Mouse (Mus musculus): ENCODE results near the gene Spock2.
"Not testable (repeated sequence)": the region's sequence is repeated elsewhere in the genome, so short reads cannot be mapped to it uniquely, and the experiment has no call there.

The Spock2 gene

GRCm38 (mm10) chr10:60148087-60148486, 42.1 kb downstream of the Spock2 start:
- DNase-seq = peak; percentile 87

- no peak for DNase-seq
Observed at GRCm38 (mm10) chr10:60151107-60151663, 45.2 kb downstream of the Spock2 start.

GRCm38 (mm10) chr10:60156016-60156415, 50.0 kb downstream of the Spock2 start:
- DNase-seq = no peak

GRCm38 (mm10) chr10:60158144-60158543, 52.1 kb downstream of the Spock2 start:
- no peak for DNase-seq

- DNase-seq = not testable (repeated sequence)
Observed at GRCm38 (mm10) chr10:60161397-60161796, 55.4 kb downstream of the Spock2 start.

- not testable (repeated sequence) for DNase-seq
Observed at GRCm38 (mm10) chr10:60162184-60162972, 56.4 kb downstream of the Spock2 start.

GRCm38 (mm10) chr10:60162973-60163255, 56.9 kb downstream of the Spock2 start:
- no peak for DNase-seq

GRCm38 (mm10) chr10:60164869-60165268, 58.9 kb downstream of the Spock2 start:
- no peak for DNase-seq

GRCm38 (mm10) chr10:60166068-60166467, 60.0 kb downstream of the Spock2 start:
- DNase-seq = no peak

- DNase-seq = peak; percentile 56
Observed at GRCm38 (mm10) chr10:60168306-60168705, 62.3 kb downstream of the Spock2 start.

- DNase-seq = peak; percentile 38
Observed at GRCm38 (mm10) chr10:60168960-60169359, 62.9 kb downstream of the Spock2 start.

GRCm38 (mm10) chr10:60170326-60171089, 64.5 kb downstream of the Spock2 start:
- DNase-seq = no peak

- no peak for DNase-seq
Observed at GRCm38 (mm10) chr10:60171368-60171767, 65.3 kb downstream of the Spock2 start.

- DNase-seq = no peak
Observed at GRCm38 (mm10) chr10:60172306-60172705, 66.3 kb downstream of the Spock2 start.

- DNase-seq = no peak
Observed at GRCm38 (mm10) chr10:60173035-60173434, 67.0 kb downstream of the Spock2 start.

GRCm38 (mm10) chr10:60174506-60174905, 68.5 kb downstream of the Spock2 start:
- no peak for DNase-seq

- DNase-seq = not testable (repeated sequence)
Observed at GRCm38 (mm10) chr10:60175306-60175705, 69.3 kb downstream of the Spock2 start.

All from thymus, postnatal 25 days (tissue).